Mouse (Mus musculus) intestine, embryonic 15.5 days (tissue): ENCODE results near the gene Agfg1. TPM values are rescaled to one million over a fixed set of nuclear protein-coding genes. Genes with fewer than 3 reads are reported as not detected.
"Not testable (repeated sequence)": the region's sequence is repeated elsewhere in the genome, so short reads cannot be mapped to it uniquely, and the experiment has no call there.

ENCODE experiments used
- ATAC-seq: fragments of 200-750 bp; cut with Nextera tagmentation; 2 replicates; pipeline ENCODE4 v1.8.0; 2017; ENCODE audit warnings: moderate TSS enrichment, moderate library complexity
- H3K27ac ChIP-seq: fragments of 300-500 bp; sonication (generic); 2 replicates; pipeline ENCODE4 v1.5.1; 2015; ENCODE audit warnings: mild to moderate bottlenecking, inconsistent platforms
- H3K27me3 ChIP-seq: fragments of 300-500 bp; sonication (generic); replicated peaks from 2 replicates; pipeline ENCODE4 v1.6.1; 2015; ENCODE audit warnings: inconsistent platforms
- H3K36me3 ChIP-seq: fragments of 300-500 bp; sonication (generic); 2 replicates; pipeline ENCODE4 v1.6.1; 2015; ENCODE audit warnings: inconsistent platforms
- H3K4me1 ChIP-seq: fragments of 300-500 bp; sonication (generic); replicated peaks from 2 replicates; pipeline ENCODE4 v1.6.1; 2015; ENCODE audit warnings: inconsistent platforms
- H3K4me2 ChIP-seq: fragments of 300-500 bp; sonication (generic); replicated peaks from 2 replicates; pipeline ENCODE4 v1.6.1; 2015; ENCODE audit warnings: mild to moderate bottlenecking, inconsistent platforms
- H3K4me3 ChIP-seq: fragments of 300-500 bp; sonication (generic); replicated peaks from 2 replicates; pipeline ENCODE4 v1.5.1; 2015; ENCODE audit warnings: inconsistent platforms
- H3K9ac ChIP-seq: fragments of 300-500 bp; sonication (generic); 2 replicates; pipeline ENCODE4 v1.6.1; 2015; ENCODE audit warnings: inconsistent platforms
- H3K9me3 ChIP-seq: fragments of 300-500 bp; sonication (generic); 2 replicates; pipeline ENCODE4 v1.6.1; 2016; ENCODE audit warnings: inconsistent platforms
- WGBS: fragments of 180-500 bp; shearing (Covaris S2); methylation state at CpG from one replicate; pipeline ENCODE4 v1.1.7; 2015; 5-methylcytosine and 5-hydroxymethylcytosine counted together
- polyA plus RNA-seq: library from polyadenylated mRNA; unstranded; fragments of >200 nt; fragmentation: Nextera tagmentation; extraction: Ambion mirVana; gene quantifications from 2 replicates; pipeline ENCODE4 v1.2.1, GENCODE M21; 2015

The Agfg1 gene
- polyA plus RNA-seq, 1 experiment from 2014 or later = 35.7 TPM

DNA sequence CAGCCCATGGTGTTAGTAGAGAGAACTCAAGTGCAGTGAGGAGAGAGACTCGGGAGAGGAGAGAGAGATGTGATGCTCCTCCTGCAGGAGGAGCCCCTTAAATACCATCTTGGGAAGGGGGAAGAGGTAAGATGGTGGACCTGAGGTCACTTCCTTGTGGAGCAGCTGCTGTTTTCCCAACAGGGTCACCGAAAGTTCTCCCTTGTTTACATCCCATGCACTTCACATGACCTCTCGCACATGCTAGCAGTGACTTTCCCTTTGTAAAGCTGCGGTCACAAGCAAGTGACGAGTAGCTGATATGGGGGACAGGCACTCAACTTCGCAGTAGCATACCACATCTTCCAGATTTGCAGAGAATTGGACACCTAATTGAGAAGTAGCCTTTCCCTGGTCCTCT lies 92.0 kb downstream of the Agfg1 start, which contains the start of gene Gm6217:
Gene Gm6217 (minus strand): TSS at position 74 of the 400 bp plus-strand sequence.
- not testable (repeated sequence) for H3K4me2 ChIP-seq, H3K4me3 ChIP-seq, H3K36me3 ChIP-seq, ATAC-seq, H3K9me3 ChIP-seq, H3K27ac ChIP-seq, H3K27me3 ChIP-seq, H3K4me1 ChIP-seq, H3K9ac ChIP-seq
- no CpG with 5 or more reads among the region's 6 CpGs for WGBS

DNA sequence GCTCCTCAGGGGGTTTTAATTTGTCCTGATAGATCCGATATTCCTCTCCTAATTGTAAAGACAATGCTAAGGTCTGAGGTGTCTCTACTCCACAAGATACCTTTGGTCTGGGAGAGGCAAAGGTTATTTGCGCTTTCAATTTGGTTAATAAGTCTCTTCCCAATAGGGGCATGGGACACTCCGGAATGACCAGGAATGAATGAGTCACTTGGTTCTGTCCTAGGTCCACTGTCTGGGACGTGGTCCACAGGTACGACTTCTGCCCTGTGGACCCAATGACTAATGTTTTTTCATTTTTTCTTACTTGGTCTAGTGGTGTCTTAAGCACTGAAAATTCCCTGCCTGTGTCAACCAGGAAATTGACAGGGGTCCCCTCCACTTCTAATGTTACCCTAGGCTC lies 99.4 kb downstream of the Agfg1 start:
- no peak overlapping the region for H3K4me3 ChIP-seq
- H3K27me3 ChIP-seq = no peaks in the 10 kb centered on the region
- no peaks in the 10 kb centered on the region for H3K9me3 ChIP-seq
- WGBS = 90% methylated on average over 5 of the region's 5 CpGs
- no peak overlapping the region for H3K4me2 ChIP-seq
- ATAC-seq = no peak
- no peak overlapping the region for H3K9ac ChIP-seq
- no peak overlapping the region for H3K27ac ChIP-seq
- H3K36me3 ChIP-seq = no peaks in the 10 kb centered on the region
- H3K4me1 ChIP-seq = no peaks in the 10 kb centered on the region

DNA sequence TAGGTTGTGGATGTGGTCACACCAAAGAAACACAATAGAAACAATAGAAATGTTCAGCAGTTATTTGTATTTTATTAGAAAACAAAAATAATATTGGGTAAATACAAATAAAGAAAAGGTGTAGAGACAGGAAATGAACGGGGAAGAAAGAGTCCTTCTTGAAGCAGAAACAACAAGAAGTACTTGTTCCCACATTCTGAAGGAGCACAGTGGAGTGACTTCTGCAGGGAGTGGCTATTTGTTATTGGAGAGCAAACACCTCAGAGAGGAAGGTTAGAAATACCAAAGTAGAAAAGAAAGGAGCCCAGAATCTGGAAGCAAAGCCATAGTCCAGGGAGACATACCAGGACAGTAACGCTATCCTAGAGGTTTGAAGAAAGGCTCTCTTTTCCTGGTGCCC lies 103.2 kb downstream of the Agfg1 start:
- not testable (repeated sequence) for ATAC-seq, H3K27ac ChIP-seq, H3K9ac ChIP-seq, H3K36me3 ChIP-seq, H3K4me1 ChIP-seq, H3K4me2 ChIP-seq, H3K4me3 ChIP-seq, H3K27me3 ChIP-seq, H3K9me3 ChIP-seq
- WGBS = 88% methylated on average over 2 of the region's 2 CpGs

DNA sequence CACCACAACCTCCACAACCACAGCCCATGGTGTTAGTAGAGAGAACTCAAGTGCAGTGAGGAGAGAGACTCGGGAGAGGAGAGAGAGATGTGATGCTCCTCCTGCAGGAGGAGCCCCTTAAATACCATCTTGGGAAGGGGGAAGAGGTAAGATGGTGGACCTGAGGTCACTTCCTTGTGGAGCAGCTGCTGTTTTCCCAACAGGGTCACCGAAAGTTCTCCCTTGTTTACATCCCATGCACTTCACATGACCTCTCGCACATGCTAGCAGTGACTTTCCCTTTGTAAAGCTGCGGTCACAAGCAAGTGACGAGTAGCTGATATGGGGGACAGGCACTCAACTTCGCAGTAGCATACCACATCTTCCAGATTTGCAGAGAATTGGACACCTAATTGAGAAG lies 104.0 kb downstream of the Agfg1 start, which contains the start of gene A030003K21Rik:
Gene A030003K21Rik (minus strand): TSS at position 94 of the 400 bp plus-strand sequence.
- not testable (repeated sequence) for ATAC-seq, H3K27ac ChIP-seq, H3K4me3 ChIP-seq, H3K27me3 ChIP-seq, H3K4me1 ChIP-seq, H3K9me3 ChIP-seq, H3K36me3 ChIP-seq, H3K4me2 ChIP-seq, H3K9ac ChIP-seq
- no CpG with 5 or more reads among the region's 6 CpGs for WGBS

DNA sequence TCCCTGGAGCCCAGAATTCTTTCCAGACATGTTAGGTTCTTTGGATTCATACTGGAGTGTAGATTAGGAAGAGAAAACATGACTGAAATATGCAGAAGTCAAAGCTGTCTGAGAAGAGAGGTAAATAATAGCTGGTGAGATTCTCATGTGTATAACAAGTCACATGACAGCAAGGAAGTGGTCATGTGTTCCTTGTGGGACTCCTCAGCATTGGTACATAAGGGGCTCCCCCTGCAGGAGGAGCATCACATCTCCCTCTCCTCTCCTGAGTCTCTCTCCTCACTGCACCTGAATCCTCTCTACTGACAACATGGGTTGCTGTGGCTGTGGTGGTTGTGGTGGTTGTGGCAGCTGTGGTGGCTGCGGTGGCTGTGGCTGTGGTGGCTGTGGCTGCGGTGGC lies 106.7 kb downstream of the Agfg1 start:
- H3K9ac ChIP-seq, H3K27me3 ChIP-seq, H3K4me1 ChIP-seq, H3K27ac ChIP-seq, H3K4me3 ChIP-seq, H3K9me3 ChIP-seq, H3K36me3 ChIP-seq, ATAC-seq, H3K4me2 ChIP-seq: not testable (repeated sequence)
- 100% methylated on average over 2 of the region's 2 CpGs for WGBS

DNA sequence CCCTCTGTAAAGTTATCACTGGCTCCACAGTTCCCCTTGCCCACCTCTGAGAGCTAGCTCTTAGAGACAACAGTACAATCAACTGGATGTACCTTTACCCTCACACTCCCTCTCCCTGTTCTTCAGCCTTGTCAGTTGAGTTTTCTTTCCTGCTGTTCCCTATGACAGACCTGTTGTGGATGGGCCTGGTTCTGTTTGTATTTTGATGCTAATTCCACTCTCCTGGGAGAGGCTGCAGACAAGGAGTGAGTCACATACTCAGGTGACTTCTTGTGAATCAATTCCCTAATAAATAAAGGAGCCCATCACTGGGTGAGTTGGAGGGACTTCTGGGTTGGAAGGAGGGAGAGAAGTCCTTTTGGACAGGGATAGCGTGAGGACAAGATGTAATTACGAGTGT lies 109.3 kb downstream of the Agfg1 start:
- no peak for ATAC-seq
- Histone ChIP-seq H3K9me3 (no peaks in the 10 kb centered on the region), H3K27me3 (no peaks in the 10 kb centered on the region), H3K9ac (no peak overlapping the region), H3K4me3 (no peak overlapping the region), H3K27ac (no peak overlapping the region), H3K4me1 (no peaks in the 10 kb centered on the region), H3K4me2 (no peak overlapping the region), H3K36me3 (no peaks in the 10 kb centered on the region)
- 79% methylated on average over 2 of the region's 2 CpGs for WGBS

Other genes with a start within 250 kb of the Agfg1 start
- 157 and 188 TPM in 2 replicates for gene Mff, start 114.6 kb upstream of the Agfg1 start, polyA plus RNA-seq
- 141 and 153 TPM in 2 replicates for gene Tm4sf20, start 71.0 kb upstream of the Agfg1 start, polyA plus RNA-seq
- not detected in 2 replicates for gene Gm47791, start 68.2 kb upstream of the Agfg1 start, polyA plus RNA-seq
- 0.36 TPM in 1 of 2 replicates, not detected in the other for gene A030005L19Rik, start 73.8 kb downstream of the Agfg1 start, polyA plus RNA-seq
- not detected in 2 replicates for gene A030014E15Rik, start 85.4 kb downstream of the Agfg1 start, polyA plus RNA-seq
- not detected in 2 replicates for gene Gm6217, start 91.9 kb downstream of the Agfg1 start, polyA plus RNA-seq
- gene A030003K21Rik, start 103.9 kb downstream of the Agfg1 start, polyA plus RNA-seq = not detected in 2 replicates
- not detected in 2 replicates for gene Gm7544, start 116.5 kb downstream of the Agfg1 start, polyA plus RNA-seq
- gene Gm47955, start 120.8 kb downstream of the Agfg1 start, polyA plus RNA-seq = not detected in 2 replicates
- gene Gm47959, start 161.1 kb downstream of the Agfg1 start, polyA plus RNA-seq = not detected in 2 replicates
- gene Slc19a3, start 199.0 kb downstream of the Agfg1 start, polyA plus RNA-seq = 1.0 and 1.1 TPM in 2 replicates
- gene Krtap28-10, start 203.0 kb downstream of the Agfg1 start, polyA plus RNA-seq = not detected in 2 replicates
- gene Gm47969, start 205.4 kb downstream of the Agfg1 start, polyA plus RNA-seq = not detected in 2 replicates
- gene A030005K14Rik, start 219.9 kb downstream of the Agfg1 start, polyA plus RNA-seq = not detected in 2 replicates
- gene Krtap28-13, start 221.4 kb downstream of the Agfg1 start, polyA plus RNA-seq = not detected in 2 replicates